8 mouse cellular contexts compared by ENCODE assay signal in the genomic region with DNA sequence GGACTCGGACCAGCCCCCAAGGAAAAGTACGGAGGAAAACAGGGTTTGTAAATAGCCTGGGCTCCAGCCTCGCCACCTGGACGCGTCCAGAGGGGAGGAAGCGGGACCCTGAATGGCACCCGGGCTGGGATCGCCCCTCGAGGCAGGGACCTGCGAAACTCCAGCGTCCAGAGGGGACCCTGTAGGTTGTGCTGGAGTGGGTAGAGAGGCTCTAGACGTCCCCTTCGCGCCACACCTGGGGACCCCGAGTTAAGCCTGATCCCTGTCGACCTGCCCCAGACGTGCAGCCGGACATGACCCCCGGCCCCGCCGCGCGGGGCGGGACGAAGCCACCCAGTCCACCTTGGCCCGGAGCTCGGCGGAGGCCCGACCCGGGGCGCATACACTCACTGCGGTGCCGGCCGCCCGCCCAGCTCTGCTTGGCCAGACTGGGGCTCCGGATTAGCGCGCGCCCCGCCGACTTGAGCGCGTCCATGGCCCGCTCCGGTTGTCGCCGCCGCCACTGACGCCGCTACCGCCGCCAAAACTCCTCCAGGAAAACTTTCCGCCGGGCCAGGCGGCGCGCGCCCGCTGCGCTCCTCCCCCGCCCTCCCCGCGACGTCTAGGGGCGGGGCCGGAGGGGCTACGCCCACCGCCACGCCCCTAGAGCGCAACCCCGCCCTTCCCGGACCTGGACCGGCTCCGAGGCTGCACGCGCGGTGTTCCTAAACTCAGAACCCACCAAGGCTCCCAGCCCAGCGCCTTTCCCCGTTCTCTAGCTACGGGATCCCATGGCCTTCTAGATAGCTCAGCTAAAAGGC. TPM values are rescaled to one million over a fixed set of nuclear protein-coding genes. Genes with fewer than 3 reads are reported as not detected.
DNase-seq lines count a peak whose midpoint lies in the region; ATAC-seq and TF ChIP-seq lines count a peak whose summit lies in the region.

A gene (minus strand): TSS at position 599 of the 800 bp plus-strand sequence.

- TF ChIP-seq CTCF in olfactory bulb, adult 2 months (IDR thresholded peaks at IDR 0.05; ENCODE audit: insufficient read depth, low read depth, low read length): no peak

- no peak for TF ChIP-seq POLR2A in olfactory bulb, adult 2 months (IDR thresholded peaks at IDR 0.05; ENCODE audit: insufficient read depth, low read depth, low read length)

- peak within 1 kb of the TSS; percentile 95 for H3K4me2 ChIP-seq in embryonic facial prominence, embryonic 13.5 days
- peak within 1 kb of the TSS; percentile 95 for H3K4me2 ChIP-seq in heart, embryonic 11.5 days
- H3K4me2 ChIP-seq in kidney, embryonic 15.5 days: peak within 1 kb of the TSS; percentile 84
- peak within 1 kb of the TSS; percentile 80 for H3K4me2 ChIP-seq in lung, embryonic 15.5 days

- peak within 1 kb of the TSS; percentile 87 for H3K9ac ChIP-seq in embryonic facial prominence, embryonic 13.5 days
- H3K9ac ChIP-seq in heart, embryonic 11.5 days (ENCODE audit: low read depth, low read length): peak within 1 kb of the TSS; percentile 88
- peak within 1 kb of the TSS; percentile 82 for H3K9ac ChIP-seq in kidney, embryonic 15.5 days
- peak within 1 kb of the TSS; percentile 77 for H3K9ac ChIP-seq in lung, embryonic 15.5 days

- WGBS in embryonic facial prominence, embryonic 13.5 days: 1% methylated on average over 79 of the region's 80 CpGs
- WGBS in heart, embryonic 11.5 days (ENCODE audit: insufficient replicate concordance): under 1% methylated on average over 64 of the region's 80 CpGs
- WGBS in kidney, embryonic 15.5 days: under 1% methylated on average over 80 of the region's 80 CpGs
- under 1% methylated on average over 58 of the region's 80 CpGs for WGBS in lung, embryonic 15.5 days
- under 1% methylated on average over 73 of the region's 80 CpGs for whole genome bisulfite sequencing in olfactory bulb, adult 2 months

- ATAC-seq in embryonic facial prominence, embryonic 13.5 days (ENCODE audit: insufficient number of reproducible peaks, insufficient read depth, low FRiP score, low TSS enrichment, low read depth): peak; percentile 53
- peak; percentile 85 for ATAC-seq in heart, embryonic 11.5 days (replicated peaks; ENCODE audit: insufficient number of reproducible peaks, low FRiP score, low TSS enrichment)
- ATAC-seq in kidney, embryonic 15.5 days (replicated peaks; ENCODE audit: low FRiP score): peak; percentile 80
- ATAC-seq in lung, embryonic 15.5 days (ENCODE audit: borderline replicate concordance, extremely low read depth, low FRiP score, low TSS enrichment): peak; percentile 84

- H3K36me3 ChIP-seq in embryonic facial prominence, embryonic 13.5 days: no peaks in the 10 kb centered on the region
- H3K36me3 ChIP-seq in heart, embryonic 11.5 days (ENCODE audit: control insufficient read depth, insufficient read depth, low read length): no peaks in the 10 kb centered on the region
- H3K36me3 ChIP-seq in kidney, embryonic 15.5 days: no peaks in the 10 kb centered on the region
- H3K36me3 ChIP-seq in lung, embryonic 15.5 days: no peaks in the 10 kb centered on the region

- peak within 1 kb of the TSS; percentile 83 for H3K27ac ChIP-seq in embryonic facial prominence, embryonic 13.5 days
- peak within 1 kb of the TSS; percentile 75 for H3K27ac ChIP-seq in heart, embryonic 11.5 days (ENCODE audit: low read depth, low read length)
- H3K27ac ChIP-seq in kidney, embryonic 15.5 days: peak within 1 kb of the TSS; percentile 77
- peak within 1 kb of the TSS; percentile 38 for H3K27ac ChIP-seq in lung, embryonic 15.5 days
- H3K27ac ChIP-seq in olfactory bulb, adult 2 months (ENCODE audit: insufficient read depth, low read depth, low read length): no peak within 1 kb of the TSS

- peak within 1 kb of the TSS; percentile 79 for H3K4me3 ChIP-seq in embryonic facial prominence, embryonic 13.5 days
- H3K4me3 ChIP-seq in heart, embryonic 11.5 days (ENCODE audit: low read depth, low read length): peak within 1 kb of the TSS; percentile 87
- peak within 1 kb of the TSS; percentile 79 for H3K4me3 ChIP-seq in kidney, embryonic 15.5 days (replicated peaks)
- peak within 1 kb of the TSS; percentile 69 for H3K4me3 ChIP-seq in lung, embryonic 15.5 days
- peak within 1 kb of the TSS; percentile 52 for H3K4me3 ChIP-seq in olfactory bulb, adult 2 months (ENCODE audit: insufficient read depth, low read depth, low read length)

- peak; percentile 89 for DNase-seq in CD4-positive helper T cell, adult 2 months (ENCODE audit: low read depth, low spot score)
- peak; percentile 94 for DNase-seq in adrenal gland, postnatal 10 days
- DNase-seq in thymus, postnatal 10 days (ENCODE audit: low spot score in 2 of 2): peak; percentile 48 to 74

- peaks cover 17% of the 10 kb centered on the region; the same call in 1 of the 2 replicates for H3K27me3 ChIP-seq in embryonic facial prominence, embryonic 13.5 days
- no peaks in the 10 kb centered on the region for H3K27me3 ChIP-seq in heart, embryonic 11.5 days (ENCODE audit: control insufficient read depth, insufficient read depth, low read length)
- H3K27me3 ChIP-seq in kidney, embryonic 15.5 days: 0 out of 2 replicates have a peak, but pooled peaks cover 3% of the 10 kb centered on the region
- H3K27me3 ChIP-seq in lung, embryonic 15.5 days: peaks cover 3% of the 10 kb centered on the region; the same call in 1 of the 2 replicates

- H3K9me3 ChIP-seq in embryonic facial prominence, embryonic 13.5 days: no peaks in the 10 kb centered on the region
- no peaks in the 10 kb centered on the region for H3K9me3 ChIP-seq in heart, embryonic 11.5 days (replicated peaks; ENCODE audit: control insufficient read depth, low read length)
- no peaks in the 10 kb centered on the region for H3K9me3 ChIP-seq in kidney, embryonic 15.5 days (replicated peaks)
- H3K9me3 ChIP-seq in lung, embryonic 15.5 days: no peaks in the 10 kb centered on the region

- H3K4me1 ChIP-seq in embryonic facial prominence, embryonic 13.5 days: peaks cover 29% of the 10 kb centered on the region
- peaks cover 39% of the 10 kb centered on the region for H3K4me1 ChIP-seq in heart, embryonic 11.5 days (ENCODE audit: control insufficient read depth, insufficient read depth, low read length)
- peaks cover 61% of the 10 kb centered on the region for H3K4me1 ChIP-seq in kidney, embryonic 15.5 days
- peaks cover 49% of the 10 kb centered on the region for H3K4me1 ChIP-seq in lung, embryonic 15.5 days
- peaks cover 14% of the 10 kb centered on the region for H3K4me1 ChIP-seq in olfactory bulb, adult 2 months (ENCODE audit: control insufficient read depth, insufficient read depth, low read length)

RNA-seq across cellular contexts. Expression of the gene that starts here (rescaled TPM):
- total RNA-seq in adrenal gland, postnatal 10 days (2021): 10 to 100 TPM; 37.3 to 48.9 TPM
- polyA plus RNA-seq in embryonic facial prominence, embryonic 13.5 days (2015; fragmentation: Nextera tagmentation; extraction: Ambion mirVana): 25.6 and 27.2 TPM in 2 replicates
- polyA plus RNA-seq in heart, embryonic 11.5 days (2014; fragmentation: Nextera tagmentation; extraction: Ambion mirVana): 11.4 and 13.5 TPM in 2 replicates
- 19.3 and 23.6 TPM in 2 replicates for polyA plus RNA-seq in kidney, embryonic 15.5 days (2015; fragmentation: Nextera tagmentation; extraction: Ambion mirVana)
- 21.8 and 24.9 TPM in 2 replicates for polyA plus RNA-seq in lung, embryonic 15.5 days (2015; fragmentation: Nextera tagmentation; extraction: Ambion mirVana)
- polyA plus RNA-seq in olfactory bulb, adult 2 months (2012; ENCODE audit: insufficient read depth, insufficient read length, low replicate concordance, missing spikeins): not detected in 2 replicates

Comparison
In these comparisons a context has a peak if more than half of its experiments do, and no peak if none do; other contexts are left out.
1. RNA of the gene that starts here (polyA plus RNA-seq): 25.6 to 27.2 TPM in embryonic facial prominence, embryonic 13.5 days, 21.8 to 24.9 TPM in lung, embryonic 15.5 days, 19.3 to 23.6 TPM in kidney, embryonic 15.5 days and 11.4 to 13.5 TPM in heart, embryonic 11.5 days; not detected in olfactory bulb, adult 2 months; every median in the first group is over 10 times any median in the second.
2. Peak in every context shown above with its lines, with median percentiles within 50 percentile points of each other: DNase-seq, ATAC-seq, H3K4me2 ChIP-seq, H3K4me3 ChIP-seq and H3K9ac ChIP-seq.